Mouse (Mus musculus) right cerebral cortex, postnatal 10 days (tissue): Measurements from ENCODE around the gene Olfr56.

Experiments used
- DNase-seq, 2 experiments: peaks; one replicate each; pipeline ENCODE4 v3.0.0; 2021; ENCODE audit warnings: low spot score in 2 of 2

The Olfr56 gene

GRCm38 (mm10) chr11:49092053-49092586 is 113.4 kb downstream of the Olfr56 start:
- DNase-seq: no peak

GRCm38 (mm10) chr11:49092786-49093185 is 114.1 kb downstream of the Olfr56 start:
- no peak for DNase-seq

GRCm38 (mm10) chr11:49093861-49094660 is 115.4 kb downstream of the Olfr56 start:
- DNase-seq: no peak

GRCm38 (mm10) chr11:49095367-49095766 is 116.7 kb downstream of the Olfr56 start:
- no peak for DNase-seq

GRCm38 (mm10) chr11:49100409-49100808 is 121.7 kb downstream of the Olfr56 start:
- DNase-seq: no peak

GRCm38 (mm10) chr11:49101500-49101899 is 122.8 kb downstream of the Olfr56 start:
- DNase-seq: no peak

- peak; percentile 88 to 93 for DNase-seq
These were observed 124.5 kb downstream of the Olfr56 start for GRCm38 (mm10) chr11:49103047-49103693.

GRCm38 (mm10) chr11:49105752-49106151 is 127.1 kb downstream of the Olfr56 start:
- DNase-seq: no peak

- no peak for DNase-seq
These were observed 129.2 kb downstream of the Olfr56 start for GRCm38 (mm10) chr11:49107650-49108537.

GRCm38 (mm10) chr11:49108833-49109232 is 130.1 kb downstream of the Olfr56 start:
- DNase-seq: peak in 1 of 2 experiments; percentile 33

- DNase-seq: peak in 1 of 2 experiments; percentile 41
These were observed 132.3 kb downstream of the Olfr56 start for GRCm38 (mm10) chr11:49111000-49111399.

- peak in 1 of 2 experiments; percentile 46 for DNase-seq
These were observed 134.0 kb downstream of the Olfr56 start for GRCm38 (mm10) chr11:49112624-49113219.

GRCm38 (mm10) chr11:49114158-49114557 is 135.5 kb downstream of the Olfr56 start:
- DNase-seq: no peak

GRCm38 (mm10) chr11:49114774-49115173 is 136.1 kb downstream of the Olfr56 start, which contains the start of gene Olfr1396:
Olfr1396 (minus strand) TSS chr11:49114874.
- no peak for DNase-seq

- DNase-seq: no peak
These were observed 140.9 kb downstream of the Olfr56 start for GRCm38 (mm10) chr11:49119635-49120034.

GRCm38 (mm10) chr11:49124169-49124568 is 145.5 kb downstream of the Olfr56 start:
- no peak for DNase-seq

GRCm38 (mm10) chr11:49141974-49142373 is 163.3 kb downstream of the Olfr56 start, which contains the start of gene Olfr1395:
Olfr1395 (plus strand) TSS chr11:49142274.
- no peak for DNase-seq

GRCm38 (mm10) chr11:49154077-49154476 is 175.4 kb downstream of the Olfr56 start, which contains the start of gene Olfr1394:
Olfr1394 (plus strand) TSS chr11:49154377.
- DNase-seq: no peak

GRCm38 (mm10) chr11:49156821-49157814 is 178.4 kb downstream of the Olfr56 start:
- DNase-seq: no peak
